Mouse (Mus musculus) ovary, postnatal 36 days (tissue): ENCODE data around the gene Tiam2.

Experiments used
- DNase-seq: peaks from one replicate; pipeline ENCODE4 v3.0.0; 2022; ENCODE audit warnings: low spot score, mixed read lengths

The Tiam2 gene

GRCm38 (mm10) chr17:3326148-3326902 lies at the start of gene Tiam2:
Gene Tiam2, plus strand, starts transcription at chr17:3326573.
- peak; percentile 71 for DNase-seq

GRCm38 (mm10) chr17:3280321-3280720 lies 46.1 kb upstream of the Tiam2 start:
- DNase-seq = no peak

- DNase-seq = no peak
Observed at GRCm38 (mm10) chr17:3281939-3282338, 44.4 kb upstream of the Tiam2 start.

- DNase-seq = no peak
Observed at GRCm38 (mm10) chr17:3285030-3285671, 41.2 kb upstream of the Tiam2 start.

- no peak for DNase-seq
Observed at GRCm38 (mm10) chr17:3286123-3286825, 40.1 kb upstream of the Tiam2 start.

- DNase-seq = peak; percentile 39
Observed at GRCm38 (mm10) chr17:3288341-3288740, 38.0 kb upstream of the Tiam2 start.

GRCm38 (mm10) chr17:3295097-3295496 lies 31.3 kb upstream of the Tiam2 start:
- no peak for DNase-seq

GRCm38 (mm10) chr17:3299487-3299886 lies 26.9 kb upstream of the Tiam2 start:
- no peak for DNase-seq

- DNase-seq = no peak
Observed at GRCm38 (mm10) chr17:3305926-3306325, 20.4 kb upstream of the Tiam2 start.

- peak; percentile 82 for DNase-seq
Observed at GRCm38 (mm10) chr17:3313711-3314624, 12.4 kb upstream of the Tiam2 start.

- DNase-seq = no peak
Observed at GRCm38 (mm10) chr17:3314625-3315020, 11.8 kb upstream of the Tiam2 start.

- no peak for DNase-seq
Observed at GRCm38 (mm10) chr17:3315581-3315980, 10.8 kb upstream of the Tiam2 start.

- DNase-seq = no peak
Observed at GRCm38 (mm10) chr17:3326903-3327279, 518 bp downstream of the Tiam2 start.

- no peak for DNase-seq
Observed at GRCm38 (mm10) chr17:3327335-3327734, 962 bp downstream of the Tiam2 start.

GRCm38 (mm10) chr17:3328820-3329219 lies 2.4 kb downstream of the Tiam2 start:
- DNase-seq = no peak

- DNase-seq = no peak
Observed at GRCm38 (mm10) chr17:3329429-3329828, 3.1 kb downstream of the Tiam2 start.

- peak; percentile 28 for DNase-seq
Observed at GRCm38 (mm10) chr17:3331721-3332461, 5.5 kb downstream of the Tiam2 start.

- DNase-seq = no peak
Observed at GRCm38 (mm10) chr17:3336161-3336739, 9.9 kb downstream of the Tiam2 start.

- DNase-seq = no peak
Observed at GRCm38 (mm10) chr17:3336887-3337524, 10.6 kb downstream of the Tiam2 start.

- no peak for DNase-seq
Observed at GRCm38 (mm10) chr17:3337525-3337888, 11.1 kb downstream of the Tiam2 start.
